Mouse (Mus musculus): Measurements from ENCODE around the gene Btg2. TPM values are rescaled to one million over a fixed set of nuclear protein-coding genes. Genes with fewer than 3 reads are reported as not detected.

Gene Btg2
- polyA plus RNA-seq (2014; fragmentation: Nextera tagmentation; extraction: Ambion mirVana) = 22.4 and 26.9 TPM in 2 replicates

DNA sequence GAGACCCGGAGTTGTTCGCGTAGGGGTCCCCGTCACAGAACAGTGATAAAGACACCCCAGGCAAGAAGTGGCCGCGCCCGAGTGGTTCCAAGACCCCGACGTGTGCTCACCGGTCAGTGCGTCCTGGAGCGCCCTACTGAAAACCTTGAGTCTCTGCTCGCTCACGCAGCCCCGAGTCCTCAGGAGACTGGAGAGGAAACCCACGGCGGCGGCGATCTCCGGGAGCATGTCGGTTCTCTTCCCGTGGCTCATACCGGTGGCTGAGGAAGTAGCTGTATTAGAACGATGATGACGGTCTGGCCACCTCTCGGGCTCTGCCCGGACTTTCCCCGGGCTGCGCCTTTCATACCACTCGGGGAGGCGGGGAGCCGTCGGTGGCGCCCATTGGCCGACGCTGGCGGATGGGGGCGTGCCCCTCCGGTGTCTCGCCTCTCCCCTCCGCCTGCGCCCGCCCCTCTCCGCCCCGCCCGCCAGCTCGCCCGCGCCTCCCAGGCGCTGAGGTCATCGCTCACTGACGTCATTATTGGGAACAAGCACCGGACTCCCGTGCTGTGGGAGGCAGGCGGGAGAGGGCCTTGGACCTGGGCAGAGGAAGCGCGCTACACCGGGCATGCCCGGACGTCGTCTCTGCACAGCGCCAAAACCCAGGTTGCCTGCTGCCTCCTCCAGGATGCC lies at the start of gene Btg2:
Gene Btg2, minus strand, starts transcription at position 319 of the 675 bp plus-strand sequence.
- Histone ChIP-seq H3K9me3 (ENCODE audit: control insufficient read depth, low read length) (no peaks in the 10 kb centered on the region), H3K9ac (replicated peaks; ENCODE audit: low read depth, low read length) (peak within 1 kb of the TSS; percentile 80), H3K27ac (ENCODE audit: low read depth, low read length) (peak within 1 kb of the TSS; percentile 80), H3K4me2 (ENCODE audit: low read depth, low read length) (peak within 1 kb of the TSS; percentile 64), H3K4me3 (ENCODE audit: low read depth, low read length) (peak within 1 kb of the TSS; percentile 71), H3K36me3 (ENCODE audit: control insufficient read depth, insufficient read depth, low read length) (no peaks in the 10 kb centered on the region), H3K27me3 (ENCODE audit: control insufficient read depth, insufficient read depth, low read length) (no peaks in the 10 kb centered on the region), H3K4me1 (ENCODE audit: control insufficient read depth, insufficient read depth, low read length) (peaks cover 21% of the 10 kb centered on the region)
- ATAC-seq (ENCODE audit: low read depth) = peak; percentile 96
- 1% methylated on average over 46 of the region's 62 CpGs for WGBS

DNA sequence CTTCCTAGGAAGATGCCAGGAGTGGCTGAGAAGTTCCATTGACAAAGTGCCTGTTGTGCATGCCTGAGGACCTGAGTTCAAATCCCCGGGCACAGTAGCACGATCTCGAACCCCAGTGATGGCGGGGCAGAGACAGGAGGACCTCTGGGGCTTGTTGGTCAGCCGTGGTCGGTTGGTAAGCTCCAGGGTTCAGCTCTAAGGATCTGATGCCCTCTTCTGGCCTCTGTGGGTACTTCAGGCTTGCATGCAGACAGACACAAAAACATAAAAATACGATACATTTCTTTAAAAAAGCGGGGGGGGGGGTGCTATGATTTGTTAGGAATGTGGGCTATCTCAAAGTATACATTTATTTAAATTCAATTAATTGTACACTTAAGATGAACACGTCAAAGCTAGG lies 43.3 kb upstream of the Btg2 start:
- no peaks in the 10 kb centered on the region for H3K4me1 ChIP-seq (ENCODE audit: control insufficient read depth, insufficient read depth, low read length)
- H3K27me3 ChIP-seq (ENCODE audit: control insufficient read depth, insufficient read depth, low read length) = no peaks in the 10 kb centered on the region
- no peak overlapping the region for H3K4me3 ChIP-seq (ENCODE audit: low read depth, low read length)
- no peaks in the 10 kb centered on the region for H3K36me3 ChIP-seq (ENCODE audit: control insufficient read depth, insufficient read depth, low read length)
- H3K4me2 ChIP-seq (ENCODE audit: low read depth, low read length) = no peak overlapping the region
- H3K9me3 ChIP-seq (ENCODE audit: control insufficient read depth, low read length) = no peaks in the 10 kb centered on the region
- WGBS = 61% methylated on average over 9 of the region's 9 CpGs
- no peak overlapping the region for H3K27ac ChIP-seq (ENCODE audit: low read depth, low read length)
- H3K9ac ChIP-seq (replicated peaks; ENCODE audit: low read depth, low read length) = no peak overlapping the region
- ATAC-seq (ENCODE audit: low read depth) = no peak

DNA sequence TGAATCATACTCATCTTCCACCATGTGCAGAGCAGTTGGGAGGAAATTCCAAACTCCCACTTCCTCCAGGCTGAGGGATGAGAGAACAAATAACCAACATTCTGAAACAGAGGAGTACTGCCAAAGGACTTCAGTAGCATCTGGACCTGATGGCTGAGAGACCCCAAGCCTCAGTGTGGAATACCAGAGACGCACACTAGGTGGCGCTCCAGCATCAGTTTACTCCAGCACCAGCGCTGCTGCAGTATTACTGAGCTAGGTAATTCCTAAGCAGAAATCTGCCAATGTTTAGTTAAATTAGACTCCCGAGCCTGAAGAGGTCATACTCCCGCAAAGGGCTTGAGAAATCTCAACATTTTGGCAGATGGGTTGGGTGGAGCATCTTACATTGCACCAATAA lies 41.3 kb upstream of the Btg2 start:
- H3K4me3 ChIP-seq (ENCODE audit: low read depth, low read length) = no peak overlapping the region
- no peaks in the 10 kb centered on the region for H3K27me3 ChIP-seq (ENCODE audit: control insufficient read depth, insufficient read depth, low read length)
- H3K4me1 ChIP-seq (ENCODE audit: control insufficient read depth, insufficient read depth, low read length) = no peaks in the 10 kb centered on the region
- 4% methylated on average over 5 of the region's 5 CpGs for WGBS
- no peaks in the 10 kb centered on the region for H3K36me3 ChIP-seq (ENCODE audit: control insufficient read depth, insufficient read depth, low read length)
- no peaks in the 10 kb centered on the region for H3K9me3 ChIP-seq (ENCODE audit: control insufficient read depth, low read length)
- peak; percentile 82 for ATAC-seq (ENCODE audit: low read depth)
- 0 out of 2 replicates have a peak overlapping the region, but pooled peaks have one; percentile 15 for H3K4me2 ChIP-seq (ENCODE audit: low read depth, low read length)
- no peak overlapping the region for H3K27ac ChIP-seq (ENCODE audit: low read depth, low read length)
- no peak overlapping the region for H3K9ac ChIP-seq (replicated peaks; ENCODE audit: low read depth, low read length)

DNA sequence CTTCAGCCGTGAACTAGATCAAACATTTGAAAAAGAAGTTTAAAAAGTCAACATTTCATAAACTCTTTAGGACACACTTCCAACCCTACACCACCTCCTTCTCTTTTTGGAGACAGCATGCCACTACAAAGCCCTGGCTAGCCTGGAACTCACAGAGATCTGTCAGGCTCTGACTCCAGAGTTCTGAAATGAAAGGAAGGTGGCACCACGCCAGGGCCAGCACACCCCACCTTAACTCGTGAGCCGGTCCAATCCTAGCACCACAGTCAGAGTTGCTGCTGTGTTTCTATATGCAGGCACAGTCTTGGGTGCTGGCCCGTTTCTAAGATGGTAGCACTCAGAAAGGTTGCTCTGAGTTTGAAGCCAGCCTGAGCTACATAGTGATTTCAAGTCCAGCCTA lies 38.2 kb upstream of the Btg2 start:
- Histone ChIP-seq H3K4me1 (ENCODE audit: control insufficient read depth, insufficient read depth, low read length) (no peaks in the 10 kb centered on the region), H3K27me3 (ENCODE audit: control insufficient read depth, insufficient read depth, low read length) (no peaks in the 10 kb centered on the region), H3K36me3 (ENCODE audit: control insufficient read depth, insufficient read depth, low read length) (no peaks in the 10 kb centered on the region), H3K27ac (ENCODE audit: low read depth, low read length) (no peak overlapping the region), H3K4me2 (ENCODE audit: low read depth, low read length) (no peak overlapping the region), H3K4me3 (ENCODE audit: low read depth, low read length) (no peak overlapping the region), H3K9ac (replicated peaks; ENCODE audit: low read depth, low read length) (no peak overlapping the region), H3K9me3 (ENCODE audit: control insufficient read depth, low read length) (no peaks in the 10 kb centered on the region)
- ATAC-seq (ENCODE audit: low read depth) = no peak
- WGBS = 80% methylated on average over 5 of the region's 5 CpGs

DNA sequence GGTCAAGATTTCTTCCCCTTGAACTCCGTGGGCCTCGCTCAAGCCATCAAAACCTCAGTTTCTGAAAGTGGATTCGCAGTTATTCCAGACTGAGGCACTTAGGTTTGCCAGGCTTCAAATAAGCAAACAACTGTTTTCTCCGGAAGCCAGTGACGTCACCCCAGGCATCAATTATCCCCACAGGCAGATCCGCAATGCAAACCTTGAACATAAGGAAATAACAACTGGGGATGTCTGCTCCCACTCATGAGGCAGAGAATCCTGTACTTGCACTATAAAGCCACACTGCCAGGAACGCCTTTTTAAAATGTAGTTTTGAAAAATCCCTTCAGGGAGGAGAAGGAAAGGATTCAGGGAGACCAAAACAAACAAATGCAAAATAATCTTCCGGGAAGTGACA lies 36.5 kb upstream of the Btg2 start:
- 61% methylated on average over 8 of the region's 8 CpGs for WGBS
- ATAC-seq (ENCODE audit: low read depth) = no peak
- no peak overlapping the region for H3K9ac ChIP-seq (replicated peaks; ENCODE audit: low read depth, low read length)

DNA sequence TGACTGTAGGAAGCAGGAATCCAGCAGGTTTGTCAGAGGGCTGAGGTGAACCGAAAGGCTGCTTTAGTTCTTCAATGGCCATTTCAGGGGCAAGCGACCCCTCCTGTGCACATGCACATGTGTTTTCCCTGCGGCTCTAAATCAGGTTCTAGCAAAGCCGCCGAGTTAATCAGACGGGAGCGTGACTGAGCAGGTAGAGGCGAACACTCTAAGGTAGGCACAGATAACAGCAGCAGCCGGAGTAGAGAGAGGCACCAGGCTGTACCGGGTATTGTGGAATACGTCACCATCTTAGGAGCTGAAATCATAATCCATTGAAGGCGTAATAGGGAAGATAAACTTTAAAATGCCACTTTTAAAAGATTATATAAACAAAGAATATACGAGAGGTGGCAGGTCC lies 35.8 kb upstream of the Btg2 start:
- no peak overlapping the region for H3K4me3 ChIP-seq (ENCODE audit: low read depth, low read length)
- 86% methylated on average over 13 of the region's 13 CpGs for WGBS
- H3K4me1 ChIP-seq (ENCODE audit: control insufficient read depth, insufficient read depth, low read length) = no peaks in the 10 kb centered on the region
- no peaks in the 10 kb centered on the region for H3K36me3 ChIP-seq (ENCODE audit: control insufficient read depth, insufficient read depth, low read length)
- no peaks in the 10 kb centered on the region for H3K9me3 ChIP-seq (ENCODE audit: control insufficient read depth, low read length)
- no peak overlapping the region for H3K27ac ChIP-seq (ENCODE audit: low read depth, low read length)
- no peak overlapping the region for H3K4me2 ChIP-seq (ENCODE audit: low read depth, low read length)
- no peak for ATAC-seq (ENCODE audit: low read depth)
- H3K27me3 ChIP-seq (ENCODE audit: control insufficient read depth, insufficient read depth, low read length) = no peaks in the 10 kb centered on the region
- no peak overlapping the region for H3K9ac ChIP-seq (replicated peaks; ENCODE audit: low read depth, low read length)

More for the DNA sequence above, 36.5 kb upstream of the Btg2 start:
- H3K27ac ChIP-seq (ENCODE audit: low read depth, low read length) = no peak overlapping the region
- no peaks in the 10 kb centered on the region for H3K4me1 ChIP-seq (ENCODE audit: control insufficient read depth, insufficient read depth, low read length)
- H3K36me3 ChIP-seq (ENCODE audit: control insufficient read depth, insufficient read depth, low read length) = no peaks in the 10 kb centered on the region
- H3K9me3 ChIP-seq (ENCODE audit: control insufficient read depth, low read length) = no peaks in the 10 kb centered on the region
- no peak overlapping the region for H3K4me2 ChIP-seq (ENCODE audit: low read depth, low read length)
- no peak overlapping the region for H3K4me3 ChIP-seq (ENCODE audit: low read depth, low read length)
- no peaks in the 10 kb centered on the region for H3K27me3 ChIP-seq (ENCODE audit: control insufficient read depth, insufficient read depth, low read length)

DNA sequence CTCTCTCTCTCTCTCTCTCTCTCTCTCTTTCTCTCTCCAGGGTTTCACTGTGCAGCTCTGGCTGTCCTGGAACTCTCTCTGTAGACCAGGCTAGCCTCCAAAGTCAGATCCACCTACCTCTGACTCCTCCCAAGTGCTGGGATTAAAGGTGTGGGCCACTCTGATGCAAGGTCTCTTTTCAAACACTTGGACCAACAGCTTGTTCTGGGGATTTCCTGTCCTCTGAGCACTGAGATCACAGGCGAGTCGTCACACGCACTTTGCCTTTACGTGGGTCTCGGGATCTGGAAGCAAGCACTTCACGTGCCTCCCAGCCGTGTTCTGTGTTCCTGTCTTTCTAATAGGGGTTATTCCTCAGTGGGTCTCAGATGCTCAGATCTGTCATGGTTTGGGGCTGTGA lies 35.1 kb upstream of the Btg2 start:
- Histone ChIP-seq H3K4me2 (ENCODE audit: low read depth, low read length) (no peak overlapping the region), H3K4me1 (ENCODE audit: control insufficient read depth, insufficient read depth, low read length) (no peaks in the 10 kb centered on the region), H3K9me3 (ENCODE audit: control insufficient read depth, low read length) (no peaks in the 10 kb centered on the region), H3K36me3 (ENCODE audit: control insufficient read depth, insufficient read depth, low read length) (no peaks in the 10 kb centered on the region), H3K27me3 (ENCODE audit: control insufficient read depth, insufficient read depth, low read length) (no peaks in the 10 kb centered on the region), H3K9ac (replicated peaks; ENCODE audit: low read depth, low read length) (no peak overlapping the region), H3K27ac (ENCODE audit: low read depth, low read length) (no peak overlapping the region), H3K4me3 (ENCODE audit: low read depth, low read length) (no peak overlapping the region)
- 79% methylated on average over 7 of the region's 7 CpGs for WGBS
- no peak for ATAC-seq (ENCODE audit: low read depth)

DNA sequence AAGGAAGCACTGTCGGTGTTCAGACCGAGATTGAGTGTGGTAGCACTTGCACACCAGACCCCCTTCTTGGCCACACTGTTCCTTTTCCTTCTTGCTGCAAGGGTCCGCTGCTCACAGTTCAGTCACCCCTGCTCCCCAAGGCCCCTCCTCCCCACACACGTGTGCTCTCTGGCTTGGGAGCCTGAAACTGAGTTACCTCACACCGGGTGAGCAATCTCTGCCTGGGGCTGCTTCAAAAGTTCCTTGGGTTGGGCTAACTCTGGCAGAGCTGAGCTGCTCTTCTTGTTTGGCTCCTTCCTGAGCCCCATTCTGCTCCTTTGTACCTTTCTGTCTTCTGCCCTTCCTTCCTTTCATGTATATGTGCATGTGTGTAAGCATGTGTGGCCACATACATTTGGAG lies 34.6 kb upstream of the Btg2 start:
- no peaks in the 10 kb centered on the region for H3K4me1 ChIP-seq (ENCODE audit: control insufficient read depth, insufficient read depth, low read length)
- H3K4me3 ChIP-seq (ENCODE audit: low read depth, low read length) = no peak overlapping the region
- H3K27me3 ChIP-seq (ENCODE audit: control insufficient read depth, insufficient read depth, low read length) = no peaks in the 10 kb centered on the region
- H3K9me3 ChIP-seq (ENCODE audit: control insufficient read depth, low read length) = no peaks in the 10 kb centered on the region
- H3K4me2 ChIP-seq (ENCODE audit: low read depth, low read length) = no peak overlapping the region
- H3K27ac ChIP-seq (ENCODE audit: low read depth, low read length) = no peak overlapping the region
- 74% methylated on average over 5 of the region's 5 CpGs for WGBS
- H3K9ac ChIP-seq (replicated peaks; ENCODE audit: low read depth, low read length) = no peak overlapping the region
- H3K36me3 ChIP-seq (ENCODE audit: control insufficient read depth, insufficient read depth, low read length) = no peaks in the 10 kb centered on the region
- ATAC-seq (ENCODE audit: low read depth) = no peak

DNA sequence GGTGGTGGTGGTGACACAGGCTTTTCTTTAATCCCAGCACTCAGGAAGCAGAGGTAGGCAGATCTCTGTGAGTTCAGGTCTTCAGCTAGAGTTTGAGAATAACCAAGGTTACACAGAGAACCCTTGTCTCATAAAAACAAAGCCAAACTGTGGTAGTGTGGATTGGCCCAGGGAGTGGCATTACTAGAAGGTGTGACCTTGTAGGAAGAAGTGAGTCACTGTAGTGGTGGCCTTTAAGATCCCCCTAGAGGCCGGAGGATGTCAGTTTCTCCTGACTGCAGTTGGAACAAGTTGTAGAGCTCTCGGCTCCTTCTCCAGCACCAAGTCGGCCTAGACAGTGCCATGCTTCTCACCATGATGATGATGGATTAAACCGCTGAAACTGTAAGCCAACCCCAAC lies 32.1 kb upstream of the Btg2 start, which contains the start of gene Chit1:
Gene Chit1, plus strand, starts transcription at position 264 of the 400 bp plus-strand sequence.
- Histone ChIP-seq H3K27me3 (ENCODE audit: control insufficient read depth, insufficient read depth, low read length) (no peaks in the 10 kb centered on the region), H3K9me3 (ENCODE audit: control insufficient read depth, low read length) (no peaks in the 10 kb centered on the region), H3K4me2 (ENCODE audit: low read depth, low read length) (no peak within 1 kb of the TSS), H3K9ac (replicated peaks; ENCODE audit: low read depth, low read length) (no peak within 1 kb of the TSS), H3K27ac (ENCODE audit: low read depth, low read length) (no peak within 1 kb of the TSS), H3K36me3 (ENCODE audit: control insufficient read depth, insufficient read depth, low read length) (no peaks in the 10 kb centered on the region), H3K4me3 (ENCODE audit: low read depth, low read length) (no peak within 1 kb of the TSS), H3K4me1 (ENCODE audit: control insufficient read depth, insufficient read depth, low read length) (no peaks in the 10 kb centered on the region)
- 79% methylated on average over 4 of the region's 4 CpGs for WGBS
- ATAC-seq (ENCODE audit: low read depth) = no peak
